Mouse (Mus musculus) spleen, adult 18-20 months (tissue): ENCODE results near the gene Sec14l1.

Source experiments
- DNase-seq, 2 experiments: peaks; one replicate each; pipeline ENCODE4 v3.0.0; 2022; ENCODE audit warnings: mixed read lengths in 2 of 2

The Sec14l1 gene

GRCm38 (mm10) chr11:117111967-117112648 is 2.9 kb upstream of the Sec14l1 start:
- DNase-seq: no peak

- no peak for DNase-seq
Observed at GRCm38 (mm10) chr11:117112649-117113051, 2.3 kb upstream of the Sec14l1 start.

- DNase-seq: no peak
Observed at GRCm38 (mm10) chr11:117113377-117113776, 1.6 kb upstream of the Sec14l1 start.

GRCm38 (mm10) chr11:117114231-117114591 is 757 bp upstream of the Sec14l1 start:
- no peak for DNase-seq

GRCm38 (mm10) chr11:117115346-117116219 is 615 bp downstream of the Sec14l1 start:
- no peak for DNase-seq

GRCm38 (mm10) chr11:117116350-117117303 is 1.7 kb downstream of the Sec14l1 start:
- DNase-seq: no peak

- DNase-seq: no peak
Observed at GRCm38 (mm10) chr11:117117321-117117720, 2.4 kb downstream of the Sec14l1 start.

- no peak for DNase-seq
Observed at GRCm38 (mm10) chr11:117117791-117118190, 2.8 kb downstream of the Sec14l1 start.

- no peak for DNase-seq
Observed at GRCm38 (mm10) chr11:117118248-117118647, 3.3 kb downstream of the Sec14l1 start.

- no peak for DNase-seq
Observed at GRCm38 (mm10) chr11:117118721-117119321, 3.9 kb downstream of the Sec14l1 start.

GRCm38 (mm10) chr11:117119723-117120122 is 4.8 kb downstream of the Sec14l1 start:
- no peak for DNase-seq

- DNase-seq: no peak
Observed at GRCm38 (mm10) chr11:117120285-117121163, 5.6 kb downstream of the Sec14l1 start.

- no peak for DNase-seq
Observed at GRCm38 (mm10) chr11:117121164-117121535, 6.2 kb downstream of the Sec14l1 start.

- no peak for DNase-seq
Observed at GRCm38 (mm10) chr11:117121954-117122353, 7.0 kb downstream of the Sec14l1 start.

GRCm38 (mm10) chr11:117123418-117124085 is 8.6 kb downstream of the Sec14l1 start:
- DNase-seq: no peak

- no peak for DNase-seq
Observed at GRCm38 (mm10) chr11:117124539-117124938, 9.6 kb downstream of the Sec14l1 start.

- no peak for DNase-seq
Observed at GRCm38 (mm10) chr11:117127250-117127837, 12.4 kb downstream of the Sec14l1 start.

- DNase-seq: no peak
Observed at GRCm38 (mm10) chr11:117127931-117128548, 13.1 kb downstream of the Sec14l1 start.

GRCm38 (mm10) chr11:117129473-117129872 is 14.5 kb downstream of the Sec14l1 start:
- no peak for DNase-seq

GRCm38 (mm10) chr11:117130068-117130467 is 15.1 kb downstream of the Sec14l1 start:
- DNase-seq: no peak
